8 mouse cellular contexts compared by ENCODE assay signal in genomic region chr11:60540761-60541160, GRCm38 (mm10). TPM values are rescaled to one million over a fixed set of nuclear protein-coding genes. Genes with fewer than 3 reads are reported as not detected.
A peak's percentile ranks its signal among the peaks of the same experiment; 100 is the strongest.
DNase-seq lines count a peak whose midpoint lies in the region; ATAC-seq lines count a peak whose summit lies in the region.

No protein-coding gene starts in this region.

- H3K4me2 ChIP-seq in embryonic facial prominence, embryonic 13.5 days, result peak overlapping the region; percentile 95
- peak overlapping the region; percentile 78 for H3K4me2 ChIP-seq in intestine, embryonic 15.5 days (replicated peaks)
- H3K4me2 ChIP-seq in midbrain, embryonic 13.5 days (replicated peaks), result peak overlapping the region; percentile 74

- no peak overlapping the region for H3K27ac ChIP-seq in heart, embryonic 10.5 days
- H3K27ac ChIP-seq in embryonic facial prominence, embryonic 13.5 days, result peak overlapping the region; percentile 34
- no peak overlapping the region; the same call in 1 of the 2 replicates for H3K27ac ChIP-seq in intestine, embryonic 15.5 days
- H3K27ac ChIP-seq in midbrain, embryonic 13.5 days, result no peak overlapping the region

- no peak for DNase-seq in heart, embryonic 10.5 days (ENCODE audit: low spot score)
- DNase-seq in heart, postnatal 36 days, result no peak
- DNase-seq in thymus, postnatal 36 days, result no peak
- no peak for DNase-seq in gastrocnemius, postnatal 4 days (ENCODE audit: low spot score in 2 of 2)
- no peak for DNase-seq in ovary, adult 18-20 months (ENCODE audit: low spot score)

- 67% methylated on average over 2 of the region's 2 CpGs for WGBS in heart, embryonic 10.5 days
- 59% methylated on average over 2 of the region's 2 CpGs for WGBS in embryonic facial prominence, embryonic 13.5 days
- 58% methylated on average over 2 of the region's 2 CpGs for WGBS in intestine, embryonic 15.5 days
- WGBS in midbrain, embryonic 13.5 days, result 77% methylated on average over 2 of the region's 2 CpGs

- no peak for ATAC-seq in embryonic facial prominence, embryonic 13.5 days (ENCODE audit: insufficient number of reproducible peaks, insufficient read depth, low FRiP score, low TSS enrichment, low read depth)
- ATAC-seq in intestine, embryonic 15.5 days, result no peak
- no peak for ATAC-seq in midbrain, embryonic 13.5 days

- peak overlapping the region; percentile 98 for H3K4me3 ChIP-seq in heart, embryonic 10.5 days
- peak overlapping the region; percentile 82 for H3K4me3 ChIP-seq in embryonic facial prominence, embryonic 13.5 days
- H3K4me3 ChIP-seq in intestine, embryonic 15.5 days (replicated peaks), result peak overlapping the region; percentile 31
- peak overlapping the region; percentile 90 for H3K4me3 ChIP-seq in midbrain, embryonic 13.5 days (replicated peaks)

- peaks cover 45% of the 10 kb centered on the region for H3K4me1 ChIP-seq in heart, embryonic 10.5 days
- peaks cover 50% of the 10 kb centered on the region for H3K4me1 ChIP-seq in embryonic facial prominence, embryonic 13.5 days
- H3K4me1 ChIP-seq in intestine, embryonic 15.5 days (replicated peaks), result peaks cover 37% of the 10 kb centered on the region
- peaks cover 74% of the 10 kb centered on the region for H3K4me1 ChIP-seq in midbrain, embryonic 13.5 days (replicated peaks)

- H3K9ac ChIP-seq in embryonic facial prominence, embryonic 13.5 days, result peak overlapping the region; percentile 72
- H3K9ac ChIP-seq in intestine, embryonic 15.5 days, result peak overlapping the region; percentile 38
- peak overlapping the region; percentile 55 for H3K9ac ChIP-seq in midbrain, embryonic 13.5 days (replicated peaks)

- H3K27me3 ChIP-seq in heart, embryonic 10.5 days (ENCODE audit: insufficient read depth, poor library complexity, severe bottlenecking), result no peaks in the 10 kb centered on the region
- no peaks in the 10 kb centered on the region for H3K27me3 ChIP-seq in embryonic facial prominence, embryonic 13.5 days
- no peaks in the 10 kb centered on the region for H3K27me3 ChIP-seq in intestine, embryonic 15.5 days (replicated peaks)
- H3K27me3 ChIP-seq in midbrain, embryonic 13.5 days, result no peaks in the 10 kb centered on the region

- H3K36me3 ChIP-seq in heart, embryonic 10.5 days, result peaks cover 25% of the 10 kb centered on the region
- H3K36me3 ChIP-seq in embryonic facial prominence, embryonic 13.5 days, result peaks cover 26% of the 10 kb centered on the region
- 0 out of 2 replicates have a peak, but pooled peaks cover 2% of the 10 kb centered on the region for H3K36me3 ChIP-seq in intestine, embryonic 15.5 days
- H3K36me3 ChIP-seq in midbrain, embryonic 13.5 days, result peaks cover 5% of the 10 kb centered on the region; the same call in 1 of the 2 replicates

- no peaks in the 10 kb centered on the region for H3K9me3 ChIP-seq in heart, embryonic 10.5 days
- no peaks in the 10 kb centered on the region for H3K9me3 ChIP-seq in embryonic facial prominence, embryonic 13.5 days
- no peaks in the 10 kb centered on the region for H3K9me3 ChIP-seq in intestine, embryonic 15.5 days
- no peaks in the 10 kb centered on the region for H3K9me3 ChIP-seq in midbrain, embryonic 13.5 days

- intact Hi-C loops in heart, postnatal 36 days (cut with DNase I), result no loop called here

RNA-seq across cellular contexts. Expression of gene Alkbh5, which starts 4.6 kb away (rescaled TPM):
- 32.5 and 38.6 TPM in 2 replicates for polyA plus RNA-seq in heart, embryonic 10.5 days (2016; fragmentation: Nextera tagmentation; extraction: Ambion mirVana)
- 10 to 100 TPM; 78.2 to 82.4 TPM for total RNA-seq in heart, postnatal 36 days (2021)
- 35.2 and 36.6 TPM in 2 replicates for polyA plus RNA-seq in embryonic facial prominence, embryonic 13.5 days (2015; fragmentation: Nextera tagmentation; extraction: Ambion mirVana)
- polyA plus RNA-seq in intestine, embryonic 15.5 days (2015; fragmentation: Nextera tagmentation; extraction: Ambion mirVana), result 39.5 and 44.9 TPM in 2 replicates
- 27.2 and 31.0 TPM in 2 replicates for polyA plus RNA-seq in midbrain, embryonic 13.5 days (2015; fragmentation: Nextera tagmentation; extraction: Ambion mirVana)
- total RNA-seq in gastrocnemius, postnatal 4 days (2021), result 10 to 100 TPM; 70.0 to 74.3 TPM

Comparison
In these comparisons a context has a peak if more than half of its experiments do, and no peak if none do; other contexts are left out.
1. H3K4me3 ChIP-seq: peak in every context shown above with its lines; median percentile 98 in heart, embryonic 10.5 days; 90 in midbrain, embryonic 13.5 days; 82 in embryonic facial prominence, embryonic 13.5 days; 31 in intestine, embryonic 15.5 days.